Comparison of ENCODE assay signal across 9 mouse cellular contexts in genomic region chr19:55469301-55470051, GRCm38 (mm10).
DNase-seq lines count a peak whose midpoint lies in the region; ATAC-seq and TF ChIP-seq lines count a peak whose summit lies in the region.
"Had no signal": no experiment of that assay in that cellular context is flagged by ENCODE, and none has a peak within 500 bp of the region (broad histone marks: within the 10 kb centered on the region; RNA-seq: fewer than 3 reads in every experiment).

No protein-coding gene starts in this region.

- ATAC-seq in intestine, embryonic 14.5 days (replicated peaks; ENCODE audit: low FRiP score, low TSS enrichment, low read depth): 0 out of 2 replicates have a peak, but pooled peaks have one; percentile 40
- no peak for ATAC-seq in intestine, postnatal 0 days
- ATAC-seq in midbrain, embryonic 11.5 days (ENCODE audit: low FRiP score): peak; percentile 75
- no peak for ATAC-seq in stomach, postnatal 0 days (ENCODE audit: low FRiP score, low TSS enrichment)
- no peak for ATAC-seq in inflammation-experienced regulatory T-cells, adult 6 months

- no peak overlapping the region for H3K27ac ChIP-seq in intestine, embryonic 14.5 days (ENCODE audit: low read depth)
- H3K27ac ChIP-seq in intestine, postnatal 0 days (ENCODE audit: low read depth, low read length): no peak overlapping the region
- H3K27ac ChIP-seq in midbrain, embryonic 11.5 days (ENCODE audit: low read depth, low read length): peak overlapping the region; percentile 3; the same call in 1 of the 2 replicates
- no peak overlapping the region for H3K27ac ChIP-seq in stomach, postnatal 0 days (replicated peaks)

- no peaks in the 10 kb centered on the region for H3K27me3 ChIP-seq in intestine, embryonic 14.5 days (replicated peaks; ENCODE audit: control insufficient read depth, insufficient read depth, low read length)
- H3K27me3 ChIP-seq in intestine, postnatal 0 days (replicated peaks; ENCODE audit: control insufficient read depth, insufficient read depth, low read length): no peaks in the 10 kb centered on the region
- H3K27me3 ChIP-seq in midbrain, embryonic 11.5 days (ENCODE audit: control insufficient read depth, insufficient read depth, low read length): no peaks in the 10 kb centered on the region
- no peaks in the 10 kb centered on the region for H3K27me3 ChIP-seq in stomach, postnatal 0 days (ENCODE audit: control insufficient read depth, insufficient read depth, low read length)

- no peak for TF ChIP-seq CTCF in intestine, postnatal 0 days (IDR thresholded peaks at IDR 0.05; ENCODE audit: low read depth)
- no peak for TF ChIP-seq CTCF in stomach, postnatal 0 days (IDR thresholded peaks at IDR 0.05; ENCODE audit: low read depth)

- DNase-seq in intestine, embryonic 14.5 days (ENCODE audit: low spot score): no peak
- peak; percentile 14 for DNase-seq in lung, postnatal 14 days
- DNase-seq in lung, postnatal 25 days (ENCODE audit: low spot score): no peak
- peak; percentile 89 for DNase-seq in midbrain, embryonic 11.5 days (ENCODE audit: low spot score, missing footprints)
- no peak for DNase-seq in stomach, postnatal 0 days (ENCODE audit: low spot score)
- DNase-seq in ovary, postnatal 10 days (ENCODE audit: low spot score): no peak
- DNase-seq: gastrocnemius, postnatal 10 days had no signal

- H3K9me3 ChIP-seq in intestine, embryonic 14.5 days (ENCODE audit: control insufficient read depth, low read length): no peaks in the 10 kb centered on the region
- no peaks in the 10 kb centered on the region for H3K9me3 ChIP-seq in intestine, postnatal 0 days (ENCODE audit: control insufficient read depth)
- no peaks in the 10 kb centered on the region for H3K9me3 ChIP-seq in midbrain, embryonic 11.5 days (ENCODE audit: control insufficient read depth, low read length)
- H3K9me3 ChIP-seq in stomach, postnatal 0 days (ENCODE audit: control insufficient read depth, low read length): no peaks in the 10 kb centered on the region

- H3K36me3 ChIP-seq in intestine, embryonic 14.5 days (ENCODE audit: control insufficient read depth, insufficient read depth, low read length): no peaks in the 10 kb centered on the region
- H3K36me3 ChIP-seq in intestine, postnatal 0 days (ENCODE audit: control insufficient read depth, insufficient read depth): no peaks in the 10 kb centered on the region
- H3K36me3 ChIP-seq in midbrain, embryonic 11.5 days (ENCODE audit: control insufficient read depth, insufficient read depth, low read length): no peaks in the 10 kb centered on the region
- no peaks in the 10 kb centered on the region for H3K36me3 ChIP-seq in stomach, postnatal 0 days (ENCODE audit: control insufficient read depth, insufficient read depth, low read length)

- H3K4me1 ChIP-seq in intestine, embryonic 14.5 days (replicated peaks; ENCODE audit: control insufficient read depth, insufficient read depth, low read length): peaks cover 11% of the 10 kb centered on the region
- H3K4me1 ChIP-seq in intestine, postnatal 0 days (replicated peaks; ENCODE audit: control insufficient read depth, insufficient read depth, low read length): no peaks in the 10 kb centered on the region
- peaks cover 9% of the 10 kb centered on the region for H3K4me1 ChIP-seq in midbrain, embryonic 11.5 days (ENCODE audit: control insufficient read depth, insufficient read depth, low read length)
- H3K4me1 ChIP-seq in stomach, postnatal 0 days (replicated peaks; ENCODE audit: control insufficient read depth, insufficient read depth): no peaks in the 10 kb centered on the region

- H3K9ac ChIP-seq in intestine, embryonic 14.5 days (ENCODE audit: low read length): 0 out of 2 replicates have a peak overlapping the region, but pooled peaks have one; percentile 8
- H3K9ac ChIP-seq in intestine, postnatal 0 days (ENCODE audit: low read depth, low read length): no peak overlapping the region
- H3K9ac ChIP-seq in midbrain, embryonic 11.5 days (ENCODE audit: low read length): peak overlapping the region; percentile 1; the same call in 1 of the 2 replicates
- peak overlapping the region; percentile 47; the same call in 1 of the 2 replicates for H3K9ac ChIP-seq in stomach, postnatal 0 days (ENCODE audit: low read length)

- H3K4me2 ChIP-seq in intestine, embryonic 14.5 days (ENCODE audit: low read length): peak overlapping the region; percentile 14
- H3K4me2 ChIP-seq in intestine, postnatal 0 days (replicated peaks; ENCODE audit: low read depth): no peak overlapping the region
- peak overlapping the region; percentile 26; the same call in 1 of the 2 replicates for H3K4me2 ChIP-seq in midbrain, embryonic 11.5 days
- H3K4me2 ChIP-seq in stomach, postnatal 0 days (replicated peaks; ENCODE audit: low read depth): peak overlapping the region; percentile 36

- no peak overlapping the region for H3K4me3 ChIP-seq in intestine, embryonic 14.5 days (ENCODE audit: low read depth, low read length)
- no peak overlapping the region for H3K4me3 ChIP-seq in intestine, postnatal 0 days (ENCODE audit: low read depth, low read length)
- no peak overlapping the region for H3K4me3 ChIP-seq in midbrain, embryonic 11.5 days (ENCODE audit: low read depth, low read length)
- no peak overlapping the region for H3K4me3 ChIP-seq in stomach, postnatal 0 days (ENCODE audit: low read depth, low read length)

- TF ChIP-seq EP300 in stomach, postnatal 0 days (optimal IDR thresholded peaks at IDR 0.05): no peak

- WGBS in intestine, embryonic 14.5 days: 58% methylated on average over 21 of the region's 21 CpGs
- 46% methylated on average over 21 of the region's 21 CpGs for WGBS in intestine, postnatal 0 days
- WGBS in midbrain, embryonic 11.5 days: 44% methylated on average over 21 of the region's 21 CpGs
- 32% methylated on average over 21 of the region's 21 CpGs for WGBS in stomach, postnatal 0 days

Comparison
In these comparisons a context has a peak if more than half of its experiments do, and no peak if none do; other contexts are left out.
1. ATAC-seq: peak in intestine, embryonic 14.5 days (single experiment) and midbrain, embryonic 11.5 days (single experiment); none in intestine, postnatal 0 days (single experiment), stomach, postnatal 0 days (single experiment) and inflammation-experienced regulatory T-cells, adult 6 months (single experiment).
2. DNase-seq: peak in lung, postnatal 14 days (single experiment) and midbrain, embryonic 11.5 days (single experiment); none in intestine, embryonic 14.5 days (single experiment), lung, postnatal 25 days (single experiment), stomach, postnatal 0 days (single experiment) and ovary, postnatal 10 days (single experiment).